Mouse (Mus musculus) 3T3-L1 (cell line): Measurements from ENCODE around the gene Pigt.

Experiments
- DNase-seq: peaks from one replicate; pipeline ENCODE4 v3.0.0-alpha.2; 2015; ENCODE audit warnings: low read depth, low spot score

Gene Pigt

DNA sequence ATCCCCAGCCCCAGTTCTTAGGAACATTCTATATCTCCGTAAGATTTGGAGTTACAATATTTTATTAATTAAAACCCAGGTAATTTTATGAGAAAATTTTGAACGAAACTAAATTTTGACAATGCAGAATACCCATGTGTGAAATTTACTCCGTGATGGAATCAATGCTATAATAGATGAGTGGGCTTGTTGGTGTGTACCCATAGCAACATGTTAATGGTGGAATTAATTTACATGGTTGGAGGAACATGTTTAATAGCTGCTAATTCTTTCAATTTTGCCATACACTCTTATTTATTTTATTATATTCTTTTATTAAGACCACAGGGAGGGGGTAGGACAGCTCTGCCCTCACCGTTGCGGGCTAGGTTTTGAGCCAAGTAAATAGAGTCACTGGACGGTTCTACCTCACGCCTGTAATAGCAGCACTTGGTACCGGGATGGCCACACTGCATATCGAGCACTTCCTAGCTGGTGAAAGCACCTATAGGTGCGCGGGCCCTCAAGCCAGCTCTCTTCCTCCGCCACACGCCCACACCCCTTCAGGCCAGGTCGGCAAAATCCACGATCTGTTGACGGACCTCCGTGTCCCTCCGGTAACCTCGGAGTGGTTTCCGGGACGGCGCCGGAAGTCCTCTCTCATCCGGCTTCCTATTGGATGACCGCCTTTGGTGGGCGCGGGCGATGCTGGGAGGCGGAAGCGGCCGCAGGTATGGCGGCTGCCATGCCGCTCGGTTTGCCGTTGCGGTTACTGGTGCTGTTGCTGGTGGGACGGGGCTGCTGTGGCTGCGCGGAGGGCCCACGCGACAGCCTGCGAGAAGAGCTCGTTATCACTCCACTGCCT is at the start of gene Pigt:
TSS of gene Pigt (plus strand) at position 674 of the 844 bp plus-strand sequence.
- peak; percentile 88 for DNase-seq

DNA sequence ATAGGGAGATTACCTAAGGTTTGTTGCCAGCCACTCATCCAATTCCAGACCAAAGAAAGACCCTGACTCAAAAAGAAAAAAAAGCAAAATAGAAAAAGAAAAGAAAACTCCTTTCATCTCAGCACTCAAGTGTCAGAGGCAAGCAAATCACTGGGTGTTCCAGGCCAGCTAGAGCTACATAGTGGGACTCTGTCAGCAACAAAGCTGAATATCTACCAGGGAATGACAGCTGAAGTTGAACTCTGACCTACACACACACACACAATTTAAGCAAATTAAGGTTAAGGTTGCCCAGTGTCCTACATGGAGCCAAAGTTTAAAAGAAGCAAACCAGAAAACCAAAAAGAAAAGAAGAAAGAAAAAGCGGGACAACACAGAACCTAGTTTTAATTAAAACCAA is 49.2 kb upstream of the Pigt start:
- no peak for DNase-seq

- no peak for DNase-seq
Observed at GRCm38 (mm10) chr2:164448921-164449320, 48.4 kb upstream of the Pigt start.

GRCm38 (mm10) chr2:164449341-164450042 is 47.8 kb upstream of the Pigt start:
- no peak for DNase-seq

GRCm38 (mm10) chr2:164452000-164452676 is 45.2 kb upstream of the Pigt start:
- no peak for DNase-seq

- no peak for DNase-seq
Observed at GRCm38 (mm10) chr2:164453047-164453757, 44.1 kb upstream of the Pigt start.

DNA sequence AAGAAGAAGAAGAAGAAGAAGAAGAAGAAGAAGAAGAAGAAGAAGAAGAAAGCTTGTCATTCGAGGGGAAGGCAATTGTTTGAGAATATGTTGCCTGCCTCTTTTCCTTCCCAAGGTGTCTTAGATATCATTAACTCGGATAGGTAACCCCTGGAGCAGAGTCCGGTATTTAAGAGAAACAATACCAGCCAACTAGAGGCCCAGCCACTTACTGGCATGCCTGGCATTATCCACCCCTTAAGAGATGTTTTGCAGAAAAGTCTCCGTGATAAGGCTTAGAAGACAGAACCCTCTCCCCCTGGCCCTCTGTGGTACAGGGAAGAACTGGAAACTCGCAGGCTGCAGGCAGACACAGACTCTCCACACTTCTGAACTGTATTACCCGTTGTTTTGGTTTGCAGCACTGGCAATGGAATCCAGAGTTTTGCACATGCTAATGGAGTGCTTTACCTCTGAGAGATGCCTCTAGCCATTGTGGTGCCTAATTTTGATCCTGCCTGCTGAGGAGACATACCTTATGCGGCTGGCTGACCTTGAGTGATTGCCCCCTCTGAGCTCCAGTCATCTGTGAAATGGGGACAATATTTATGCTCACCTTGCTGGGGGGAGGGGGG is 43.3 kb upstream of the Pigt start:
- DNase-seq = no peak

GRCm38 (mm10) chr2:164454846-164455245 is 42.5 kb upstream of the Pigt start:
- peak; percentile 96 for DNase-seq

- peak; percentile 87 for DNase-seq
Observed at GRCm38 (mm10) chr2:164455421-164456190, 41.7 kb upstream of the Pigt start.

DNA sequence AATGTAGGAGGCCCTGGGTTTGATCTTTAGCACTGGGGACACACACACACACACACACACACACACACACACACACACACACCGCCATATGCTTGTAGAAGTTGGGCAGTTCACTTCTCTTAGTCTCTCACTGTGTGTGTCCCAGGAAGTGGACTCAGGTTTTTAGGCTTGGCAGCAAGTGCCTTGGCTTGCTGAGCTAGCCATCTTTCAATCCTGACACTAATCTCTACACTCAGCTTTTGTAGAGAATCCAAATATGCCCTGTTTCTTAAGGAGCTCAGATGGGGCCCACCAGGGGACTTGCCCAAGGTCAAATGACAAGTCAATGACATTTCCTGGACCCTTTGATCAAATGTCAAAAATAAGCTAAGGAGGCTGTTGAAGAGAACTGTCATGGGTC is 40.9 kb upstream of the Pigt start:
- peak; percentile 66 for DNase-seq

GRCm38 (mm10) chr2:164456864-164457300 is 40.4 kb upstream of the Pigt start, which contains the start of gene Sys1:
Gene Sys1 (plus strand): TSS chr2:164456964.
- DNase-seq = peak; percentile 69

DNA sequence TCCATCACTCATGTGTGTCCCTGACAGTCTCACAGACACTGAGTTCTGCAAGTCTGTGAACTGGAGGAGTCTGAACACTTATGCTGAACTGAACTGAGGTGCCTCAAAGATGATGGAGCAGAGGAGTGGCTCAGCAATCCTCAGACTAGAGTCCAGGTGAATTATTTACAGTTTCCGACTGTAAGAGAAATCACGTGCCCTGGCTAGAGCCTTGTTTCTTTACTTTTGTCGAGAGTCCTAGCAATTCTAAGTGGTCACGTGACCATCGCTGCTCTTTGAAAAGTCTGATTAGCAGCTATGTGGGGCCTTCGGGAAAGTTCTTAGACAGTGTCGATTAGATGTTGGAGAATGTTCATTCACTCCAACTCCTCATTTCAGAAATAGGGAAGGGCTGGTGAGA is 39.4 kb upstream of the Pigt start:
- no peak for DNase-seq

GRCm38 (mm10) chr2:164458535-164458934 is 38.8 kb upstream of the Pigt start:
- DNase-seq = peak; percentile 69

DNA sequence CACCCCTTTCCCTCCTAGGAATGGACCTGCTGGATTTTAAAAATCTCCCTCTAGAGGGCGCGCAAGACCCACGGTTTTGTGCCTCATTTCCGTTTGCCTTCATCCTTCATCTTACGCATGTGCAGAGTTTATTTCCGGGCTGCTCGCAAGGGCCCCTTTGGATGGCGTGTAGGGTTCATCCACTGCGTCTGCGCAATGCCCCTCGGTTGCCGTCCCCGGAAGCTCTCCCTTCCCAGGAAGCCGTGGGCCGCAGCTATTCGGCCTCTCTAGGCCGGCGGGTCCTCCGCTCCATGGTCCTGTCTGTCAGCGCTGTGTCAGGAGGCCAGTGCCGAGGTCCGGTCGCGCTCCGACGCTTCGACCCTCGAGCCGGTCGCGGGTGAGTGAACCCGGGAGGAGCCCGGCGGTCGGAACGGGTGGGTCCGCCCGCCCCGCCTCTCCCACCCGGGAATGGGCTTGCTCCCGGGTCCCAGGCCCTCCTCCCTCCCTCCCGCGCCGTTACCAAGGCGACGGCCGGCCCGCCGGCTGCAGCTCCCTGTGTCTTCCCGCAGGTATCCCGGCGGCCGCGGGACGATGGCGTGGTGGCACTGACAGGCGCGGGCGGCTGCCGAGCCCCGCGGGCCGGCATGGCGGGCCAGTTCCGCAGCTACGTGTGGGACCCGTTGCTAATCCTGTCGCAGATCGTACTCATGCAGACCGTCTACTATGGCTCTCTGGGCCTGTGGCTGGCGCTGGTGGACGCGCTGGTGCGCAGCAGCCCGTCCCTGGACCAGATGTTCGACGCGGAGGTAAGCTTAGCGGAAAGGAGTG is 36.4 kb upstream of the Pigt start, which contains the start of gene Gm20458:
TSS of gene Gm20458 (plus strand) at position 223 of the 807 bp plus-strand sequence.
- DNase-seq = peak; percentile 100

GRCm38 (mm10) chr2:164465161-164465560 is 32.2 kb upstream of the Pigt start:
- DNase-seq = no peak

DNA sequence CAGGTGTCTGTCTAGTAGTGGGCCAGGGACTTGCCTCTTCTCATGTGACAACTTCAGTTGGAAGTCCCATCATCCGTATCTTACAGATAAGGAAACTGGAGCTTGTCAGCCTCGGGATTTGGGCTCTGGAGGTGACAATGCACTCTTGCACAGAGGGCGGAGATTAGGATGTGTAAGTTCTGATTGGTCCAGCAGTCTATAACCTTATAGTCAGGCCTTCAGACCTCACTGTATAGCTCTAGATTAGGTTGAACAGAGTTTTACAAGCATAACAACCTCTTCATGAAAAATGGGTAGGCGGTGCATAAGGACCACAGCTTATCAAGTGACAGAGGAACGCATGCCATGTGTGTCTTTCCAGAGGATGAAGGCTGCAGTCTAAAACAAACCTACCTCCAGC is 30.5 kb upstream of the Pigt start:
- DNase-seq = no peak

DNA sequence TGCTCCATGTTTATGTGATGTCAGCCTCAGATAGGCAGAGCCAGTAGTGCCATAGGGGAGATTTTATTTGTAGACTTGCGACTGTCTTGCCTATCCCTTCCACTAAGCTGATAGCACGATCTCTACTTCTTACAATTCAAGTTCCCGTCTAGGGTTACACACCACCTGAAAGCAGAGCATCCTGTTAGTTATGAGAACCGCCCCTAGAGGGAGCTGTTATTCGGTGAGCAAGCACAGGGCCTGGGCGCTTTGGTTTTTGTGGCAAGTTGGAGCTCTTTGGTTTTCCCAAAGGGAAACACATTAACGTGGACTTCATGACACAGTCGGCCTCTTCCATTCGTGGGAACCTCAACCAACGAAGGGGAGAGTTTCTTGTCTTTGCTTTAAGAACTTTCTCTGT is 27.1 kb upstream of the Pigt start:
- DNase-seq = peak; percentile 71

- no peak for DNase-seq
Observed at GRCm38 (mm10) chr2:164473624-164474023, 23.7 kb upstream of the Pigt start, which contains the start of gene Trp53tg5. Gene Trp53tg5 (minus strand): TSS chr2:164473724.

DNA sequence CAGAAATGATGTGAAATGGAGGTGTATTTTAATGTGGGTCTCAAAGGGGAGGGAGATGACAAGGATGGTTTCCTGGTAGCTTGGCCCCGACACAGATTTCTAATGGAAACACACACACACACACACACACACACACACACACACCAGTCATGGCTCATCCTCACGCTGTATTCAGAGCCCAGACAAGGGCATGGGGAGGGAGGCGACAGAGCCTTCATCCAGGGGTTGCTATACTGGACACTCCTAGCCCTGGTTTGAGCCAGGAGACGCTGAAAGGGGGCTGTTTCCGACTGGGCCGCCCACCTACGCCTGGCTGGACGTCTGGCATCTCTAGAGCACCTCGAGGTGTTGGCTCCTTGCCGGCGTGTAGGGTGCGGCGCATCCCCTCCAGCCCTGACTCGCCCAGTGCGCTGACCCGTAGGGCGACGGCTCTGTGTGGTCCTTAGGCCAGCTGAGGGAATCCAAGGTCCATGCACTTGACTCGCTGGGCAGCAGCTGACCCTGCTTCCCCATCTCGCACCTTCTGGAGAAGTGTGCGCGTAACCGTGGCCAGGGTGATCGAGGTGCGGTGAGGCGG is 11.6 kb upstream of the Pigt start, which contains the start of gene Dbndd2:
TSS of gene Dbndd2 (plus strand) at position 426 of the 577 bp plus-strand sequence.
- DNase-seq = peak; percentile 22
